Mouse (Mus musculus) induced T-regulatory cell, adult 2 months (primary cell): Measurements from ENCODE around the gene Olfr837.
"Not testable (repeated sequence)": the region's sequence is repeated elsewhere in the genome, so short reads cannot be mapped to it uniquely, and the experiment has no call there.

Source experiments
- DNase-seq: peaks from one replicate; pipeline ENCODE4 v3.0.0-alpha.2; 2012; ENCODE audit warnings: low read depth

The Olfr837 gene

GRCm38 (mm10) chr9:19136017-19136416 is at the start of gene Olfr837:
Gene Olfr837 (plus strand): TSS chr9:19136317.
- no peak for DNase-seq

DNA sequence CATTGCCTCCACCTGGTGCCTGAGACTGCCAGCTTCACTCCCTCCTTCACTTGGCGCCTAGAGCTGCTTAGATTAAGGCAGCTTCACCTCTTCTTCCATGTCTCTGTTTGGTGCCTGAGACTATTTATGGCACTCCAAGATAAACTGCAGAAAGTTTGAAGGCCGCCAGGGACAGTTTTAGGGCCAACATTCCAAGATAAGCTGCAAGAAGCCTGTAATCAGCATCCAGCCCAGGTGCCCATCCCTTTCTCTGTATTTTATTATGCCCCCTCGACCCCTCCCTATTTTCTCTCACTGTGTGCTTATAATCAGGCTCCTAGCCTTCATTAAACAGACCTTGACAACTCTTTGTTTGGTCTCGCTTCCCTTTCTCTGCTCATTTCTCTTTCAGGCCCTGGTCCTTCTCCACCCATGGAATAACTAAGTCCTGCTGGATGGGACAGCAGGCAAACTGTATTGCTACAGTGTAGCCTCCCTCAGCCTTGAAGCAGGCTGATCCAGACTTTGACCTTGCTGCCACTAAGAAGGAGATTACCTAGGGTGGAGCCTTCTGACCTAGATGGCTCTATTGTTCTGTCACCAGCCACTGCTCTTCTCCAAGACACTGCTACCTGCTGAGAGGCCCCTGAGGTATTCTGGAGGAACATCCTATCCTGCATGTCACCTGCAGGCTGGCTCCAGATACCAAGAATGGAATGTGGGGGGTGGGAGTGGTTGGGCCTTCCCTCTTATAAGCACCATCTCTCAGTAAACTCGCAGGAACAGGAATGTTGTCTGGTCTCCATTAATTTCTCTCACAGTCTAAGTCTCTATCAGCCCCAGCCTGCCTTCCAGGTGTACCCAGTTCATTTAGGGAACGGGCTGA is 43.0 kb upstream of the Olfr837 start:
- not testable (repeated sequence) for DNase-seq

GRCm38 (mm10) chr9:19097286-19097685 is 38.8 kb upstream of the Olfr837 start:
- DNase-seq: no peak

GRCm38 (mm10) chr9:19120082-19120481 is 16.0 kb upstream of the Olfr837 start, which contains the start of gene Olfr836:
Gene Olfr836 (plus strand): TSS chr9:19120382.
- DNase-seq: no peak

DNA sequence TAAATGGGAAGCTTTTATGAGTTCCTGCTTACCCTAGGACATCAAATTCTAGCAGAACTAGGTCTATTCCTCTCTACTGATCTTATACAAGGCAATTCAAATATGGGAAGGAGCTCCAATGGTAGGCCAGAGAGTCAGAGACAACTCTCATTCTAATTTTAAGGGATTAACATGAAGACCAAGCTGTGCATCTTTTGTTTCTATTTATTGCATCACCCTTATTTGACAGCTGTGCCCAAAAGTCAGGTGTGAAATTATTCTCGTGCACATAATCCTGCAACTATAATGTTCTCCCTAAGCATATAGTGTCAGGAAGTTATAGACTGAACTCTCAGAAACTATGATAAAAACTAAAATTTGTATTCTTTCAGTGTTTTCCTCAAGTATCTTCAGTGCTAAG is 41.1 kb downstream of the Olfr837 start, which contains the start of gene Olfr839-ps1:
Gene Olfr839-ps1, minus strand, starts transcription at position 101 of the 400 bp plus-strand sequence.
- DNase-seq: no peak
